Mouse (Mus musculus): ENCODE measurements around the gene Abcc8.

- no peak for TF ChIP-seq POLR2A (IDR thresholded peaks at IDR 0.05; ENCODE audit: low read depth, low read length)
- TF ChIP-seq BHLHE40 (IDR thresholded peaks at IDR 0.05; ENCODE audit: low read depth, low read length): no peak
- no peak for TF ChIP-seq CTCF (conservative IDR thresholded peaks at IDR 0.05 in 1 of 2, IDR thresholded peaks at IDR 0.05 in 1 of 2; ENCODE audit: low read depth in 2 of 2, low read length in 2 of 2)
- TF ChIP-seq CHD2 (IDR thresholded peaks at IDR 0.05; ENCODE audit: low read length): no peak
Observed at GRCm38 (mm10) chr7:46146675-46147308, 33.0 kb downstream of the Abcc8 start.

All from CH12.LX (cell line).